Mouse (Mus musculus) G1E-ER4 (cell line): ENCODE measurements at regions not wholly inside any gene's neighbourhood (a gene's known extent, or its start where the extent isn't known, plus 50 kb on each side); places are given as distances from the start of the nearest gene placed in this dataset.

Experiments used
- GATA1 ChIP-seq: IDR thresholded peaks from one replicate; pipeline ENCODE4 v1.8.0; 2012; ENCODE audit warnings: low read length, inconsistent platforms

GRCm38 (mm10) chr9:87310150-87310549 is 54.8 kb upstream of the Cep162 start:
- no peak for TF ChIP-seq GATA1
